Mouse (Mus musculus) hindbrain, postnatal 0 days (tissue): Measurements from ENCODE around the gene Map7d2. TPM values are rescaled to one million over a fixed set of nuclear protein-coding genes. Genes with fewer than 3 reads are reported as not detected.

Source experiments
- ATAC-seq: fragments of 200-750 bp; cut with Nextera tagmentation; 2 replicates; pipeline ENCODE4 v1.8.0; 2017; ENCODE audit warnings: mild to moderate bottlenecking, moderate TSS enrichment, moderate library complexity
- DNase-seq: peaks from one replicate; pipeline ENCODE4 v3.0.0-alpha.2; 2015; ENCODE audit warnings: low spot score
- H3K27ac ChIP-seq: fragments of 300-500 bp; sonication (generic); 2 replicates; pipeline ENCODE4 v1.5.1; 2014; ENCODE audit warnings: mild to moderate bottlenecking
- H3K27me3 ChIP-seq: fragments of 300-500 bp; sonication (generic); 2 replicates; pipeline ENCODE4 v1.6.1; 2014; ENCODE audit warnings: low read length, mixed read lengths; ENCODE audit not compliant: insufficient read depth
- H3K36me3 ChIP-seq: fragments of 300-500 bp; sonication (generic); 2 replicates; pipeline ENCODE4 v1.6.1; 2014; ENCODE audit warnings: low read length, mixed read lengths; ENCODE audit not compliant: insufficient read depth
- H3K4me1 ChIP-seq: fragments of 300-500 bp; sonication (generic); 2 replicates; pipeline ENCODE4 v1.6.1; 2014; ENCODE audit warnings: antibody characterized with exemption, low read length, mixed read lengths; ENCODE audit not compliant: insufficient read depth
- H3K4me2 ChIP-seq: fragments of 300-500 bp; sonication (generic); 2 replicates; pipeline ENCODE4 v1.6.1; 2014; ENCODE audit warnings: low read depth, mild to moderate bottlenecking, low read length, moderate library complexity, mixed read lengths
- H3K4me3 ChIP-seq: fragments of 300-500 bp; sonication (generic); 2 replicates; pipeline ENCODE4 v1.5.1; 2014; ENCODE audit warnings: low read length
- H3K9ac ChIP-seq: fragments of 300-500 bp; sonication (generic); replicated peaks from 2 replicates; pipeline ENCODE4 v1.6.1; 2014; ENCODE audit warnings: mild to moderate bottlenecking, low read length, moderate library complexity, mixed read lengths
- H3K9me3 ChIP-seq: fragments of 300-500 bp; sonication (generic); 2 replicates; pipeline ENCODE4 v1.6.1; 2016; ENCODE audit warnings: low read length, mixed read lengths
- CTCF ChIP-seq: IDR thresholded peaks from 2 replicates; pipeline ENCODE4 v1.5.1; 2016; ENCODE audit warnings: antibody characterized with exemption, control low read depth, low read depth
- WGBS: fragments of 180-500 bp; shearing (Covaris S2); extraction: QIAGEN DNeasy Blood & Tissue Kit; methylation state at CpG from one replicate; pipeline ENCODE4 v1.1.7; 2014; 5-methylcytosine and 5-hydroxymethylcytosine counted together
- polyA plus RNA-seq: library from polyadenylated mRNA; unstranded; fragments of >200 nt; fragmentation: Nextera tagmentation; extraction: Ambion mirVana; gene quantifications from 2 replicates; pipeline ENCODE4 v1.2.1, GENCODE M21; 2015
- total RNA-seq: library from RNA; depleted of rRNA; stranded (reverse); fragments of >200 nt; gene quantifications from 2 replicates; pipeline ENCODE4 v1.2.3, GENCODE M21; 2014; rRNA removed

Map7d2 gene
- total and polyA plus RNA-seq, 2 experiments from 2014 or later: 27.7 to 72.4 TPM

GRCm38 (mm10) chrX:159532811-159533462 is 118.6 kb downstream of the Map7d2 start:
- ATAC-seq: peak; percentile 11
- Histone ChIP-seq H3K4me3 (peak overlapping the region; percentile 62), H3K4me2 (peak overlapping the region; percentile 57), H3K27me3 (no peaks in the 10 kb centered on the region), H3K9ac (peak overlapping the region; percentile 52), H3K9me3 (no peaks in the 10 kb centered on the region), H3K4me1 (no peaks in the 10 kb centered on the region), H3K36me3 (no peaks in the 10 kb centered on the region), H3K27ac (peak overlapping the region; percentile 66)
- TF ChIP-seq CTCF: no peak
- DNase-seq: peak; percentile 35
- 30% methylated on average over 39 of the region's 56 CpGs for WGBS

- H3K4me2 ChIP-seq: no peak overlapping the region
- no peak overlapping the region for H3K4me3 ChIP-seq
- no peak for DNase-seq
- no peaks in the 10 kb centered on the region for H3K4me1 ChIP-seq
- H3K27ac ChIP-seq: no peak overlapping the region
- no peak for TF ChIP-seq CTCF
- WGBS: 81% methylated on average over 18 of the region's 18 CpGs
- no peaks in the 10 kb centered on the region for H3K36me3 ChIP-seq
- H3K9ac ChIP-seq: no peak overlapping the region
- ATAC-seq: no peak
- H3K9me3 ChIP-seq: no peaks in the 10 kb centered on the region
- no peaks in the 10 kb centered on the region for H3K27me3 ChIP-seq
Measured at GRCm38 (mm10) chrX:159541936-159542335, 127.6 kb downstream of the Map7d2 start.

GRCm38 (mm10) chrX:159547093-159547492 is 132.7 kb downstream of the Map7d2 start:
- Histone ChIP-seq H3K4me2 (no peak overlapping the region), H3K4me3 (no peak overlapping the region), H3K9me3 (no peaks in the 10 kb centered on the region), H3K4me1 (no peaks in the 10 kb centered on the region), H3K36me3 (no peaks in the 10 kb centered on the region), H3K9ac (no peak overlapping the region), H3K27ac (no peak overlapping the region), H3K27me3 (no peaks in the 10 kb centered on the region)
- ATAC-seq (no peak), DNase-seq (no peak)
- WGBS: 89% methylated on average over 5 of the region's 5 CpGs
- no peak for TF ChIP-seq CTCF

Other genes with a start within 250 kb of the Map7d2 start
- 18.1 and 20.1 TPM in 2 replicates for gene Rps6ka3, start 204.3 kb upstream of the Map7d2 start, total RNA-seq
- gene Rps6ka3, start 204.3 kb upstream of the Map7d2 start, polyA plus RNA-seq: 3.5 and 4.0 TPM in 2 replicates
- gene Eif1ax, start 42.4 kb upstream of the Map7d2 start, total RNA-seq: 62.1 and 74.5 TPM in 2 replicates
- gene Eif1ax, start 42.4 kb upstream of the Map7d2 start, polyA plus RNA-seq: 86.4 and 96.2 TPM in 2 replicates
- gene Bclaf3, start 112.1 kb downstream of the Map7d2 start, total RNA-seq: 4.8 and 6.9 TPM in 2 replicates
- gene Bclaf3, start 112.1 kb downstream of the Map7d2 start, polyA plus RNA-seq: 18.3 and 18.5 TPM in 2 replicates
- 42.0 and 45.5 TPM in 2 replicates for gene Sh3kbp1, start 212.7 kb downstream of the Map7d2 start, total RNA-seq
- 41.1 and 43.4 TPM in 2 replicates for gene Sh3kbp1, start 212.7 kb downstream of the Map7d2 start, polyA plus RNA-seq